Mouse (Mus musculus): Measurements from ENCODE around the gene Med12l. TPM values are rescaled to one million over a fixed set of nuclear protein-coding genes. Genes with fewer than 3 reads are reported as not detected.
A peak's percentile ranks its signal among the peaks of the same experiment; 100 is the strongest.

The Med12l gene
- polyA plus RNA-seq, 1 experiment from 2014 or later: 3.5 TPM

GRCm38 (mm10) chr3:59194938-59195337 is 189.3 kb downstream of the Med12l start, which contains the start of gene Gpr87:
Gene Gpr87, minus strand, starts transcription at chr3:59195104.
- no peak within 1 kb of the TSS for H3K4me2 ChIP-seq (ENCODE audit: low read depth)
- no peaks in the 10 kb centered on the region for H3K9me3 ChIP-seq (ENCODE audit: control insufficient read depth, low read length)
- 92% methylated on average over 7 of the region's 7 CpGs for WGBS
- ATAC-seq (ENCODE audit: insufficient read depth, low FRiP score, low TSS enrichment): no peak
- H3K36me3 ChIP-seq (ENCODE audit: control insufficient read depth, insufficient read depth, low read length): no peaks in the 10 kb centered on the region
- H3K27me3 ChIP-seq (ENCODE audit: control insufficient read depth, insufficient read depth, low read length): no peaks in the 10 kb centered on the region
- H3K4me1 ChIP-seq (ENCODE audit: control insufficient read depth, insufficient read depth, low read length): no peaks in the 10 kb centered on the region
- no peak within 1 kb of the TSS for H3K27ac ChIP-seq (ENCODE audit: low read depth, low read length)
- H3K9ac ChIP-seq (ENCODE audit: low read length): no peak within 1 kb of the TSS
- DNase-seq (ENCODE audit: low spot score): no peak
- no peak within 1 kb of the TSS for H3K4me3 ChIP-seq (ENCODE audit: low read depth, low read length)

DNA sequence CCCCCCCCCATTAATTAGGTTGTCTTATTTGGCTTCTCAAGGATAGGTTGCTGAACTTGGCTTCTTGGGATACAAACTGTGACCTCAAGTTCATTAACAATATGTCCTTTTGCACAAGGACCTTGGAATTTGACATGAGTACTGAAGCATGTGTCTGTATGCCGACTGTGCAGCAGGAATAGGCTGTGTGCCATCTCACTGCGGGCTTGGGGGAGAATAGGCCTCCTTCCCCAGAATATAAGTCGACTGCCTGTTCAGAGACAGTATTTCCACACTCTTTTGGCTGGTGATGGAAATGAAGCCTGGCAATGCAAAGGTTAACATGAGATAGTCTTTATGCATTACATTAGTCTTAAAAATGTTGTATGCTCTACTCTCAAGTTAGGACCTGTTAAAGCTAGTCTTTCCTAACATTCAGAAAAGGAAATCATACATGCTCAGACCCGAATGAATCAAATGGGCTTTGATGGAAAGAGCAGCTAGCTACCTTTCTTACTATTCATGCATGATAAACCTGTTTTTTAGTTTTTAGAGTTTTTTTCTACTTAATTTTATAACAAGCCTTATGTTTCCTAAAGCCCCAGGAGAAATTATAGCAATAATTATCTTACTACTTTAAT is 191.8 kb downstream of the Med12l start:
- WGBS: 88% methylated on average over 4 of the region's 4 CpGs
- no peak overlapping the region for H3K4me2 ChIP-seq (ENCODE audit: low read depth)
- no peak for DNase-seq (ENCODE audit: low spot score)
- H3K4me3 ChIP-seq (ENCODE audit: low read depth, low read length): no peak overlapping the region
- H3K9me3 ChIP-seq (ENCODE audit: control insufficient read depth, low read length): no peaks in the 10 kb centered on the region
- no peaks in the 10 kb centered on the region for H3K4me1 ChIP-seq (ENCODE audit: control insufficient read depth, insufficient read depth, low read length)
- H3K27me3 ChIP-seq (ENCODE audit: control insufficient read depth, insufficient read depth, low read length): no peaks in the 10 kb centered on the region
- no peak overlapping the region for H3K9ac ChIP-seq (ENCODE audit: low read length)
- no peak overlapping the region for H3K27ac ChIP-seq (ENCODE audit: low read depth, low read length)
- H3K36me3 ChIP-seq (ENCODE audit: control insufficient read depth, insufficient read depth, low read length): no peaks in the 10 kb centered on the region
- ATAC-seq (ENCODE audit: insufficient read depth, low FRiP score, low TSS enrichment): no peak

DNA sequence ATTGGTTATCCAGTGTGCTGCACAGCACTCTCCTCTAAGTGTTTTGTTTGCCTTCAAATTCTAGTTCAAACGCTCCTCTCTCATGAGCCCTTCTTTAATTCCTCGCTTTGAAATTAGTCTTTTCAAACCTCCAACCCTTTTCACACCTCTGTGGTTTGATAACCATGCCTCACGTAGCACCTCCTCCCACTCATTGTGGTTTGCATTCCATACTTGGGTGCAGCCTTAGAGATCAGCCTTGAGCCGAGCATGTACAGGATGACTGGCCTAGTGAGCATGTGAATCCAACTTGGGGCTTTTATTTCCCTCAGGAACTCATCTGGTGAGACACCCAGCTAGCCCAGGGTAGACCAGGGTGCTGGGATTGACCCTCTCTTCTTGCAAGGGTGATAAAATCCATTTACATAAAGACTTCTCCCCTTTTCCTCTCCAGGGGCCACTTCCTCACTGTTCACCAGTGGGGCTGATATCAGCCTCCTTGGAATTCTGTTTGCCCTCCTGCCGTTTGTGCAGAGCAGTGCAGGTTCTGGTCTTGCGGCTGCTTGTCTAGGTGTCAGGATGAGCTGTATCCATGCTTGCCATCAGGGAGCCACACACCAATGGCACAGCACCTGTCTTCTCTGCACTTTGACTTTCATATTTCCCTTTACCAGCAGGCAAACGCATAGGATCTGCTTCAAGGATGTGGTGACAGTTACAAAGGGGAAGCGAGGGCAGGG is 198.3 kb downstream of the Med12l start:
- no peaks in the 10 kb centered on the region for H3K27me3 ChIP-seq (ENCODE audit: control insufficient read depth, insufficient read depth, low read length)
- no peak overlapping the region for H3K27ac ChIP-seq (ENCODE audit: low read depth, low read length)
- no peak overlapping the region for H3K4me2 ChIP-seq (ENCODE audit: low read depth)
- WGBS: 80% methylated on average over 8 of the region's 8 CpGs
- no peaks in the 10 kb centered on the region for H3K4me1 ChIP-seq (ENCODE audit: control insufficient read depth, insufficient read depth, low read length)
- H3K4me3 ChIP-seq (ENCODE audit: low read depth, low read length): no peak overlapping the region
- no peaks in the 10 kb centered on the region for H3K9me3 ChIP-seq (ENCODE audit: control insufficient read depth, low read length)
- DNase-seq (ENCODE audit: low spot score) (no peak), ATAC-seq (ENCODE audit: insufficient read depth, low FRiP score, low TSS enrichment) (no peak)
- H3K9ac ChIP-seq (ENCODE audit: low read length): no peak overlapping the region
- no peaks in the 10 kb centered on the region for H3K36me3 ChIP-seq (ENCODE audit: control insufficient read depth, insufficient read depth, low read length)

DNA sequence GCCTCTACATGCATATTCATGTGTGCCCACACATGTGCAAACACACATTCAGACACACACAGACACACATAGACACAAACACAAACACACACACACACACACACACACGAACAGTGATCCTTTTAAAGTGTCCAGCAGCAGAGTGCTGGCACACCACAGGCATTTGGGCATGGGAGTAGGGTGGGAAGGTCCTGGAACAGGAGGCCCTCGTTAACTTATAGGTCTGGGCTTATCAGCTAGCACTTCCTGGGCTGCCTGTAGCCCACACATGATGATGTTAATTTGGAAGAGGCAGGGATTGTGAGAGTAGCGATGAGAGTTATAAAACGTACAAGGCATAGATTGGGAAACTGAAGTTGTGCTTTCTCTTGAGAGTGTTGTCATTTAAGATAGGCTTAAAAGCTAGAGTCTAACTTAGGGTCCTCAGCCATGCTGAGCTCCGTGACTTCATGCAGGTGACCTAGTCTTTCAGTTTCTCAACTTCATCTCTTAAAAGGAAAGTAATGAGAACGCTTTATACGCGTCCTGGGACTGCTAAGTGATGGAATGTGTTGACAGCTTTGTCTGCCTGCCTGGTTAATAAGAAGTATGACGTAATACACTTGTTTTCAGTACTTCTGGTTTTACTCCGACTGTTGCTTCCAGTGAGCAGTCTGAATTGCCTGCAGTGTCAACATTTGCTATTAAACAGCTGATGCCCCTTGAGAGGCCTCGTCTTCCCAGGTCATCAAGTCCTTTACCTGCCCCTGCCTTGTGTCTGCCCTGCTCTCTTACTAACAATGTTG is 199.3 kb downstream of the Med12l start:
- ATAC-seq (ENCODE audit: insufficient read depth, low FRiP score, low TSS enrichment) (no peak), DNase-seq (ENCODE audit: low spot score) (no peak)
- H3K4me1 ChIP-seq (ENCODE audit: control insufficient read depth, insufficient read depth, low read length): no peaks in the 10 kb centered on the region
- 88% methylated on average over 11 of the region's 11 CpGs for WGBS
- H3K9me3 ChIP-seq (ENCODE audit: control insufficient read depth, low read length): no peaks in the 10 kb centered on the region
- H3K27me3 ChIP-seq (ENCODE audit: control insufficient read depth, insufficient read depth, low read length): no peaks in the 10 kb centered on the region
- H3K27ac ChIP-seq (ENCODE audit: low read depth, low read length): no peak overlapping the region
- no peak overlapping the region for H3K9ac ChIP-seq (ENCODE audit: low read length)
- no peaks in the 10 kb centered on the region for H3K36me3 ChIP-seq (ENCODE audit: control insufficient read depth, insufficient read depth, low read length)
- H3K4me2 ChIP-seq (ENCODE audit: low read depth): no peak overlapping the region
- H3K4me3 ChIP-seq (ENCODE audit: low read depth, low read length): no peak overlapping the region

DNA sequence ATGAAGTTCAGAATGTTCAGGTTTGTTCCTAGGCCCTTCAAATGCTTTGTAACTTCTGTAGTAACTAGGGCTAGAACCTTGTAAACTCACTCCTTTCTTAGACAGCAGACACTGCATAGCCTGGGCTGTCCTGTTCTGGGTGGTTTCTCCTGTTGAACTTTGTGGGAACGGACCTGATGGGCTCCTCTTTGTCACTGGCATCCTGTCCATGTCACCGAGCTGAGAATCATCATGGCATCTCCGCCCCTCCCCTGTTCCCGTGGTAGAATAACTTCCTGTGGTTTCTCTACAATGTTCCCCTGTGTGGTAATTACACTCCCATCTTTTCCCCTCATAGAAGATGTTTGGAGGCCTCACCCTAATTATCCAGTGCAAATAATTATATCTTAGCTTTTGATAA is 200.3 kb downstream of the Med12l start:
- Histone ChIP-seq H3K9ac (ENCODE audit: low read length) (no peak overlapping the region), H3K4me2 (ENCODE audit: low read depth) (no peak overlapping the region), H3K27me3 (ENCODE audit: control insufficient read depth, insufficient read depth, low read length) (no peaks in the 10 kb centered on the region), H3K4me1 (ENCODE audit: control insufficient read depth, insufficient read depth, low read length) (no peaks in the 10 kb centered on the region), H3K36me3 (ENCODE audit: control insufficient read depth, insufficient read depth, low read length) (no peaks in the 10 kb centered on the region), H3K9me3 (ENCODE audit: control insufficient read depth, low read length) (no peaks in the 10 kb centered on the region), H3K4me3 (ENCODE audit: low read depth, low read length) (no peak overlapping the region), H3K27ac (ENCODE audit: low read depth, low read length) (no peak overlapping the region)
- no peak for ATAC-seq (ENCODE audit: insufficient read depth, low FRiP score, low TSS enrichment)
- DNase-seq (ENCODE audit: low spot score): no peak
- WGBS: 86% methylated on average over 4 of the region's 4 CpGs

- Histone ChIP-seq H3K4me3 (ENCODE audit: low read depth, low read length) (no peak overlapping the region), H3K27me3 (ENCODE audit: control insufficient read depth, insufficient read depth, low read length) (no peaks in the 10 kb centered on the region), H3K36me3 (ENCODE audit: control insufficient read depth, insufficient read depth, low read length) (no peaks in the 10 kb centered on the region), H3K9ac (ENCODE audit: low read length) (no peak overlapping the region), H3K9me3 (ENCODE audit: control insufficient read depth, low read length) (no peaks in the 10 kb centered on the region), H3K27ac (ENCODE audit: low read depth, low read length) (no peak overlapping the region), H3K4me2 (ENCODE audit: low read depth) (no peak overlapping the region), H3K4me1 (ENCODE audit: control insufficient read depth, insufficient read depth, low read length) (no peaks in the 10 kb centered on the region)
- ATAC-seq (ENCODE audit: insufficient read depth, low FRiP score, low TSS enrichment) (peak; percentile 60; the same call in 1 of the 2 replicates), DNase-seq (ENCODE audit: low spot score) (no peak)
- WGBS: 66% methylated on average over 4 of the region's 4 CpGs
These were observed 203.3 kb downstream of the Med12l start for GRCm38 (mm10) chr3:59208650-59209548.

GRCm38 (mm10) chr3:59210089-59210488 is 204.5 kb downstream of the Med12l start:
- no peak overlapping the region for H3K4me2 ChIP-seq (ENCODE audit: low read depth)
- no peaks in the 10 kb centered on the region for H3K4me1 ChIP-seq (ENCODE audit: control insufficient read depth, insufficient read depth, low read length)
- no peaks in the 10 kb centered on the region for H3K27me3 ChIP-seq (ENCODE audit: control insufficient read depth, insufficient read depth, low read length)
- H3K9me3 ChIP-seq (ENCODE audit: control insufficient read depth, low read length): no peaks in the 10 kb centered on the region
- no peak overlapping the region for H3K9ac ChIP-seq (ENCODE audit: low read length)
- H3K27ac ChIP-seq (ENCODE audit: low read depth, low read length): no peak overlapping the region
- no peak overlapping the region for H3K4me3 ChIP-seq (ENCODE audit: low read depth, low read length)
- ATAC-seq (ENCODE audit: insufficient read depth, low FRiP score, low TSS enrichment) (no peak), DNase-seq (ENCODE audit: low spot score) (no peak)
- H3K36me3 ChIP-seq (ENCODE audit: control insufficient read depth, insufficient read depth, low read length): no peaks in the 10 kb centered on the region
- 82% methylated on average over 8 of the region's 8 CpGs for WGBS

GRCm38 (mm10) chr3:59210727-59211126 is 205.1 kb downstream of the Med12l start, which contains the start of gene P2ry13:
Gene P2ry13, minus strand, starts transcription at chr3:59210882.
- DNase-seq (ENCODE audit: low spot score) (no peak), ATAC-seq (ENCODE audit: insufficient read depth, low FRiP score, low TSS enrichment) (no peak)
- H3K27ac ChIP-seq (ENCODE audit: low read depth, low read length): no peak within 1 kb of the TSS
- no peak within 1 kb of the TSS for H3K4me3 ChIP-seq (ENCODE audit: low read depth, low read length)
- H3K27me3 ChIP-seq (ENCODE audit: control insufficient read depth, insufficient read depth, low read length): no peaks in the 10 kb centered on the region
- H3K36me3 ChIP-seq (ENCODE audit: control insufficient read depth, insufficient read depth, low read length): no peaks in the 10 kb centered on the region
- H3K9ac ChIP-seq (ENCODE audit: low read length): no peak within 1 kb of the TSS
- H3K4me2 ChIP-seq (ENCODE audit: low read depth): no peak within 1 kb of the TSS
- no peaks in the 10 kb centered on the region for H3K9me3 ChIP-seq (ENCODE audit: control insufficient read depth, low read length)
- H3K4me1 ChIP-seq (ENCODE audit: control insufficient read depth, insufficient read depth, low read length): no peaks in the 10 kb centered on the region
- 90% methylated on average over 6 of the region's 6 CpGs for WGBS
